In the genomic region with DNA sequence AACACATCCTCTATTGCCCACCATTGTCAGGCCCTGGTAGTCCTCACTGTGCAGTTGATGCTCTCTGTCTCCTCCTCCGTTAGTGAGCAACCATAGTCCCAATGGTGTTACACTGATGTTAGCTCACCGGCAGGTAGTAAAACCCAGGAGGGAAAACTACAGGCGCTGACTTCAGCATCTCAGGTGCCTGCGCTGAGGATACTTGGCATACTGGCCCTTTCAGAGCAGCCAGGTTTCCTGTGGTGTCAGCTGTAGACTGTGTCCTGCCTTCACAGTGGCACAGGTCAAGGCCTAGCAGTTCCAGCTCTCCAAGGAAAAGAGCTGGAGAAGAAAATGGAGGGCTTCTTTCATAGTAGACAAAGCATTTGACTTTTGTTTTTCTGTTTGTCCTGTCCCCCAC, we compare ENCODE assay signal across 17 mouse cellular contexts. TPM values are rescaled to one million over a fixed set of nuclear protein-coding genes. Genes with fewer than 3 reads are reported as not detected.
"Had no signal": no experiment of that assay in that cellular context is flagged by ENCODE, and none has a peak within 500 bp of the region (broad histone marks: within the 10 kb centered on the region; RNA-seq: fewer than 3 reads in every experiment).

No protein-coding gene starts in this region.

- H3K27ac ChIP-seq: layer of hippocampus, adult 2 months; limb, embryonic 13.5 days; liver, embryonic 12.5 days; midbrain, embryonic 10.5 days; midbrain, embryonic 15.5 days; neural tube, embryonic 12.5 days; stomach, postnatal 0 days had no signal

- H3K9me3 ChIP-seq: limb, embryonic 13.5 days; liver, embryonic 12.5 days; midbrain, embryonic 10.5 days; midbrain, embryonic 15.5 days; neural tube, embryonic 12.5 days had no signal

- H3K27me3 ChIP-seq: limb, embryonic 13.5 days; liver, embryonic 12.5 days; midbrain, embryonic 15.5 days; neural tube, embryonic 12.5 days had no signal

- H3K4me3 ChIP-seq: layer of hippocampus, adult 2 months; limb, embryonic 13.5 days; liver, embryonic 12.5 days; midbrain, embryonic 10.5 days; midbrain, embryonic 15.5 days; neural tube, embryonic 12.5 days had no signal

- H3K9ac ChIP-seq: limb, embryonic 13.5 days; liver, embryonic 12.5 days; lung, embryonic 14.5 days; midbrain, embryonic 15.5 days; neural tube, embryonic 12.5 days had no signal

- ATAC-seq: liver, embryonic 12.5 days; midbrain, embryonic 15.5 days had no signal

- DNase-seq: kidney, postnatal 10 days; kidney, postnatal 4 days; left cerebral cortex, postnatal 4 days; lung, embryonic 14.5 days; lung, postnatal 10 days; lung, postnatal 4 days; thymus, postnatal 4 days had no signal

- H3K4me2 ChIP-seq: limb, embryonic 13.5 days; liver, embryonic 12.5 days; lung, embryonic 14.5 days; midbrain, embryonic 15.5 days; neural tube, embryonic 12.5 days had no signal

- H3K4me1 ChIP-seq: limb, embryonic 13.5 days; midbrain, embryonic 10.5 days; midbrain, embryonic 15.5 days; neural tube, embryonic 12.5 days had no signal

RNA-seq across cellular contexts. Expression of a gene that starts 45.3 kb away (rescaled TPM):
- total RNA-seq: megakaryocyte, adult 5-6 weeks; monocyte, adult 5-6 weeks had no signal
- polyA plus RNA-seq: liver, embryonic 16.5 days; lung, embryonic 14.5 days; midbrain, embryonic 10.5 days had no signal
